Mouse (Mus musculus): Measurements from ENCODE around the gene Vmn2r76. TPM values are rescaled to one million over a fixed set of nuclear protein-coding genes. Genes with fewer than 3 reads are reported as not detected.
"Not testable (repeated sequence)": the region's sequence is repeated elsewhere in the genome, so short reads cannot be mapped to it uniquely, and the experiment has no call there.

The Vmn2r76 gene
- polyA plus RNA-seq (2012; rRNA removed) (not detected in 2 replicates), polyA plus RNA-seq (2014; fragmentation: Nextera tagmentation; extraction: Ambion mirVana) (not detected in 2 replicates)

- Histone ChIP-seq H3K9me3 (ENCODE audit: control insufficient read depth, low read length) (no peaks in the 10 kb centered on the region), H3K9ac (ENCODE audit: low read depth, low read length, severe bottlenecking) (no peak within 1 kb of the TSS), H3K4me2 (replicated peaks; ENCODE audit: low read depth, low read length, severe bottlenecking) (no peak within 1 kb of the TSS), H3K36me3 (ENCODE audit: control insufficient read depth, insufficient read depth, low read length) (no peaks in the 10 kb centered on the region), H3K27me3 (ENCODE audit: control insufficient read depth, insufficient read depth, low read length) (no peaks in the 10 kb centered on the region), H3K4me1 (ENCODE audit: control insufficient read depth, insufficient read depth, low read length) (no peaks in the 10 kb centered on the region), H3K27ac (replicated peaks; ENCODE audit: low read depth, low read length) (no peak within 1 kb of the TSS), H3K4me3 (replicated peaks; ENCODE audit: low read length) (no peak within 1 kb of the TSS)
- 64% methylated on average over 1 of the region's 1 CpGs for WGBS
- DNase-seq (ENCODE audit: low spot score) (no peak), ATAC-seq (ENCODE audit: low FRiP score, low read depth) (no peak)
- TF ChIP-seq POLR2A (IDR thresholded peaks at IDR 0.05; ENCODE audit: borderline replicate concordance, extremely low read depth, insufficient read depth, insufficient read length) = no peak
Measured at GRCm38 (mm10) chr7:86246208-86246607, at the start of gene Vmn2r76. Vmn2r76 (minus strand) TSS chr7:86246308.

DNA sequence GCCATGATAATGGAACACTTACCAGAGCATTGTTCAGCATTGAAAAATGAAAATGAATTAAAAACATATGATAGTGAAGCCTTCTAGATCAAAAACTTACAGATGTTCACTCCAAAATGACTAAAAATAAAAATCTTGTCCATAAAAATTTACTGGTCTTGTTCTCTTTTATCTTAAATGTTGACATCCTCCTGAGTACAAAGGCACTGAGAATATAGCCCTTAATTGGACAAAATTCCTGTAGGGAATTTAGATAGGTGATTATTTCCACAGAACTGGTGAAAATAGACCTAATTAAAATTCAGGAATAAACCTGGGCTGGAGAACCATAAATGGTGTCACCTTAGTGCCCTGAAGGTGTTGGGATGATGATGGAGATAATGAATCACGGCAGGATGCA, 31.0 kb upstream of the Vmn2r76 start, which contains the start of gene Olfr310:
Gene Olfr310, minus strand, starts transcription at position 101 of the 400 bp plus-strand sequence.
- ATAC-seq (ENCODE audit: low FRiP score, low read depth) = no peak
- Histone ChIP-seq H3K4me1 (ENCODE audit: control insufficient read depth, insufficient read depth, low read length) (no peaks in the 10 kb centered on the region), H3K9ac (ENCODE audit: low read depth, low read length, severe bottlenecking) (no peak within 1 kb of the TSS), H3K27me3 (ENCODE audit: control insufficient read depth, insufficient read depth, low read length) (no peaks in the 10 kb centered on the region), H3K27ac (replicated peaks; ENCODE audit: low read depth, low read length) (no peak within 1 kb of the TSS), H3K4me2 (replicated peaks; ENCODE audit: low read depth, low read length, severe bottlenecking) (no peak within 1 kb of the TSS), H3K4me3 (replicated peaks; ENCODE audit: low read length) (no peak within 1 kb of the TSS), H3K36me3 (ENCODE audit: control insufficient read depth, insufficient read depth, low read length) (no peaks in the 10 kb centered on the region), H3K9me3 (ENCODE audit: control insufficient read depth, low read length) (no peaks in the 10 kb centered on the region)
- DNase-seq (ENCODE audit: low spot score) = no peak
- 52% methylated on average over 1 of the region's 1 CpGs for WGBS
- no peak for TF ChIP-seq POLR2A (IDR thresholded peaks at IDR 0.05; ENCODE audit: borderline replicate concordance, extremely low read depth, insufficient read depth, insufficient read length)

GRCm38 (mm10) chr7:86211345-86211744, 34.8 kb downstream of the Vmn2r76 start:
- Histone ChIP-seq H3K36me3 (ENCODE audit: control insufficient read depth, insufficient read depth, low read length) (no peaks in the 10 kb centered on the region), H3K27me3 (ENCODE audit: control insufficient read depth, insufficient read depth, low read length) (no peaks in the 10 kb centered on the region), H3K9me3 (ENCODE audit: control insufficient read depth, low read length) (no peaks in the 10 kb centered on the region), H3K4me1 (ENCODE audit: control insufficient read depth, insufficient read depth, low read length) (no peaks in the 10 kb centered on the region), H3K9ac (ENCODE audit: low read depth, low read length, severe bottlenecking) (no peak overlapping the region), H3K27ac (replicated peaks; ENCODE audit: low read depth, low read length) (no peak overlapping the region), H3K4me2 (replicated peaks; ENCODE audit: low read depth, low read length, severe bottlenecking) (no peak overlapping the region), H3K4me3 (replicated peaks; ENCODE audit: low read length) (no peak overlapping the region)
- ATAC-seq (ENCODE audit: low FRiP score, low read depth) (no peak), DNase-seq (ENCODE audit: low spot score) (peak; percentile 11)
- TF ChIP-seq POLR2A (IDR thresholded peaks at IDR 0.05; ENCODE audit: borderline replicate concordance, extremely low read depth, insufficient read depth, insufficient read length) = no peak

DNA sequence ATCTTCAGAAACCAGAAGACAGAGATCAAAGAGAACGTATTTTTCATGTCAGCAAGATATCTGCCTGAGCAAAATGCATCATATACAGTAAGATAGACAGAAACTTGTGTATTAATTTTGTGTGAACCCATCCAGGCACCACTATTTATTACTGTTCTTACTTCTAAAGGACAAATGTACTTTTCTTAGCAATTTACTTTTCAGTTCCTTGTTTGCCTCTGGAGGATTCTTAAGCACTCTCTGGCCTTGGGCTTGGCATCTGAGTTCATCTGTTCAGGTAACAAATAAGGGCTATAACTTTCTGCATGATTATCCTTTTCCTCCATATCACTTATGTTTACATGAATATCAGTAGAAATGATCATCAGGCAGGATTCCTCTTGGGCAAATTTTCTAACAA, 74.4 kb downstream of the Vmn2r76 start, which contains the start of gene Vmn2r75:
Gene Vmn2r75, minus strand, starts transcription at position 101 of the 400 bp plus-strand sequence.
- not testable (repeated sequence) for H3K27me3 ChIP-seq (ENCODE audit: control insufficient read depth, insufficient read depth, low read length); H3K9me3 ChIP-seq (ENCODE audit: control insufficient read depth, low read length); ATAC-seq (ENCODE audit: low FRiP score, low read depth); DNase-seq (ENCODE audit: low spot score); H3K9ac ChIP-seq (ENCODE audit: low read depth, low read length, severe bottlenecking); H3K4me2 ChIP-seq (replicated peaks; ENCODE audit: low read depth, low read length, severe bottlenecking); H3K4me1 ChIP-seq (ENCODE audit: control insufficient read depth, insufficient read depth, low read length); H3K4me3 ChIP-seq (replicated peaks; ENCODE audit: low read length); H3K27ac ChIP-seq (replicated peaks; ENCODE audit: low read depth, low read length); H3K36me3 ChIP-seq (ENCODE audit: control insufficient read depth, insufficient read depth, low read length)
- WGBS = 63% methylated on average over 1 of the region's 1 CpGs

Other genes starting within 250 kb of the Vmn2r76 start
- gene Vmn2r75, start 74.5 kb downstream of the Vmn2r76 start, polyA plus RNA-seq (2012; rRNA removed) = not detected in 2 replicates
- gene Vmn2r75, start 74.5 kb downstream of the Vmn2r76 start, polyA plus RNA-seq (2014; fragmentation: Nextera tagmentation; extraction: Ambion mirVana) = not detected in 2 replicates
- not detected in 2 replicates for gene Olfr310, start 30.9 kb upstream of the Vmn2r76 start, polyA plus RNA-seq (2012; rRNA removed)
- gene Olfr310, start 30.9 kb upstream of the Vmn2r76 start, polyA plus RNA-seq (2014; fragmentation: Nextera tagmentation; extraction: Ambion mirVana) = not detected in 2 replicates
- gene Olfr309, start 67.4 kb upstream of the Vmn2r76 start, polyA plus RNA-seq (2012; rRNA removed) = not detected in 2 replicates
- not detected in 2 replicates for gene Olfr309, start 67.4 kb upstream of the Vmn2r76 start, polyA plus RNA-seq (2014; fragmentation: Nextera tagmentation; extraction: Ambion mirVana)
- not detected in 2 replicates for gene Olfr308, start 79.3 kb upstream of the Vmn2r76 start, polyA plus RNA-seq (2012; rRNA removed)
- not detected in 2 replicates for gene Olfr308, start 79.3 kb upstream of the Vmn2r76 start, polyA plus RNA-seq (2014; fragmentation: Nextera tagmentation; extraction: Ambion mirVana)
- not detected in 2 replicates for gene Olfr307, start 91.3 kb upstream of the Vmn2r76 start, polyA plus RNA-seq (2012; rRNA removed)
- not detected in 2 replicates for gene Olfr307, start 91.3 kb upstream of the Vmn2r76 start, polyA plus RNA-seq (2014; fragmentation: Nextera tagmentation; extraction: Ambion mirVana)
- not detected in 2 replicates for gene Olfr305, start 120.6 kb upstream of the Vmn2r76 start, polyA plus RNA-seq (2012; rRNA removed)
- gene Olfr305, start 120.6 kb upstream of the Vmn2r76 start, polyA plus RNA-seq (2014; fragmentation: Nextera tagmentation; extraction: Ambion mirVana) = not detected in 2 replicates
- gene Olfr304, start 140.3 kb upstream of the Vmn2r76 start, polyA plus RNA-seq (2012; rRNA removed) = not detected in 2 replicates
- not detected in 2 replicates for gene Olfr304, start 140.3 kb upstream of the Vmn2r76 start, polyA plus RNA-seq (2014; fragmentation: Nextera tagmentation; extraction: Ambion mirVana)
- gene Olfr303, start 151.5 kb upstream of the Vmn2r76 start, polyA plus RNA-seq (2012; rRNA removed) = not detected in 2 replicates
- gene Olfr303, start 151.5 kb upstream of the Vmn2r76 start, polyA plus RNA-seq (2014; fragmentation: Nextera tagmentation; extraction: Ambion mirVana) = not detected in 2 replicates
- not detected in 2 replicates for gene Olfr301, start 157.5 kb upstream of the Vmn2r76 start, polyA plus RNA-seq (2012; rRNA removed)
- gene Olfr301, start 157.5 kb upstream of the Vmn2r76 start, polyA plus RNA-seq (2014; fragmentation: Nextera tagmentation; extraction: Ambion mirVana) = not detected in 2 replicates
- not detected in 2 replicates for gene Olfr299, start 213.6 kb upstream of the Vmn2r76 start, polyA plus RNA-seq (2012; rRNA removed)
- gene Olfr299, start 213.6 kb upstream of the Vmn2r76 start, polyA plus RNA-seq (2014; fragmentation: Nextera tagmentation; extraction: Ambion mirVana) = not detected in 2 replicates
- not detected in 2 replicates for gene Olfr298, start 246.2 kb upstream of the Vmn2r76 start, polyA plus RNA-seq (2012; rRNA removed)
- not detected in 2 replicates for gene Olfr298, start 246.2 kb upstream of the Vmn2r76 start, polyA plus RNA-seq (2014; fragmentation: Nextera tagmentation; extraction: Ambion mirVana)